Mouse (Mus musculus) lung, postnatal 0 days (tissue): ENCODE measurements around the gene Clta.
"Not testable (repeated sequence)": the region's sequence is repeated elsewhere in the genome, so short reads cannot be mapped to it uniquely, and the experiment has no call there.

Experiments used
- CTCF ChIP-seq: IDR thresholded peaks from 2 replicates; pipeline ENCODE4 v1.5.1; 2016; ENCODE audit warnings: antibody characterized with exemption, mild to moderate bottlenecking
- EP300 ChIP-seq: IDR thresholded peaks from 2 replicates; pipeline ENCODE4 v1.6.1; 2016; ENCODE audit warnings: antibody characterized with exemption, mild to moderate bottlenecking, control low read depth

DNA sequence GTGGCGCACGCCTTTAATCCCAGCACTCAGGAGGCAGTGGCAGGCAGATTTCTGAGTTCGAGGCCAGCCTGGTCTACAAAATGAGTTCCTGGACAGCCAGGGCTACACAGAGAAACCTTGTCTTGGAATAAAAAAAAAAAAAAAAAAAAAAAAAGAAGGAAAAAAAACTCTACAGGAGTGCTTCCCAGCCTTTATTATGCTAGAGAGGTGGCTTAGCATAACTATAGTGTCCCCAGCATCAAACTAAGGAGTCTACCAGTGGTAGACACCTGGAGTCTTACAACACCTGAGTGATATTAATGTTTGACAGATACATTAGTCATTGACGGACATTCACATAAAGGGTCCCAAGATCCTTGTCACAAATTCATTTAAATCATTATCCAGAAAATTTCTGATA is 38.9 kb downstream of the Clta start:
- TF ChIP-seq EP300, CTCF: not testable (repeated sequence)
